Mouse (Mus musculus): ENCODE results near the gene Olfr898. TPM values are rescaled to one million over a fixed set of nuclear protein-coding genes. Genes with fewer than 3 reads are reported as not detected.

Gene Olfr898
- 0.11 TPM for polyA plus RNA-seq (2017; shearing (Covaris generic))

GRCm38 (mm10) chr9:38348111-38348510 lies at the start of gene Olfr898:
Gene Olfr898, plus strand, starts transcription at chr9:38348411.

GRCm38 (mm10) chr9:38328760-38329159 lies 19.5 kb upstream of the Olfr898 start, which contains the start of gene Olfr25:
Gene Olfr25, plus strand, starts transcription at chr9:38329060.

GRCm38 (mm10) chr9:38366596-38366995 lies 18.4 kb downstream of the Olfr898 start, which contains the start of gene Olfr250:
Gene Olfr250, plus strand, starts transcription at chr9:38366896.

GRCm38 (mm10) chr9:38376786-38377185 lies 28.6 kb downstream of the Olfr898 start, which contains the start of gene Olfr251:
Gene Olfr251, plus strand, starts transcription at chr9:38377086.

GRCm38 (mm10) chr9:38401398-38401797 lies 53.2 kb downstream of the Olfr898 start, which contains the start of gene Olfr147:
Gene Olfr147, plus strand, starts transcription at chr9:38401698.

Other genes starting within 250 kb of the Olfr898 start
- gene Olfr888, start 240.3 kb upstream of the Olfr898 start, polyA plus RNA-seq (2017; shearing (Covaris generic)) = not detected
- gene Olfr889, start 233.2 kb upstream of the Olfr898 start, polyA plus RNA-seq (2017; shearing (Covaris generic)) = 0.20 TPM
- gene Olfr890, start 205.9 kb upstream of the Olfr898 start, polyA plus RNA-seq (2017; shearing (Covaris generic)) = not detected
- gene Olfr891, start 167.6 kb upstream of the Olfr898 start, polyA plus RNA-seq (2017; shearing (Covaris generic)) = not detected
- not detected for gene Olfr893, start 140.0 kb upstream of the Olfr898 start, polyA plus RNA-seq (2017; shearing (Covaris generic))
- gene Olfr894, start 130.4 kb upstream of the Olfr898 start, polyA plus RNA-seq (2017; shearing (Covaris generic)) = not detected
- not detected for gene Olfr143, start 95.6 kb upstream of the Olfr898 start, polyA plus RNA-seq (2017; shearing (Covaris generic))
- gene Olfr895, start 80.6 kb upstream of the Olfr898 start, polyA plus RNA-seq (2017; shearing (Covaris generic)) = not detected
- gene Olfr896-ps1, start 57.3 kb upstream of the Olfr898 start, polyA plus RNA-seq (2017; shearing (Covaris generic)) = not detected
- gene Olfr25, start 19.4 kb upstream of the Olfr898 start, polyA plus RNA-seq (2017; shearing (Covaris generic)) = not detected
- gene Olfr250, start 18.5 kb downstream of the Olfr898 start, polyA plus RNA-seq (2017; shearing (Covaris generic)) = 0.07 TPM
- gene Olfr251, start 28.7 kb downstream of the Olfr898 start, polyA plus RNA-seq (2017; shearing (Covaris generic)) = not detected
- not detected for gene Olfr147, start 53.3 kb downstream of the Olfr898 start, polyA plus RNA-seq (2017; shearing (Covaris generic))
- 0.10 TPM for gene Olfr901, start 81.0 kb downstream of the Olfr898 start, polyA plus RNA-seq (2017; shearing (Covaris generic))
- gene Olfr902, start 99.2 kb downstream of the Olfr898 start, polyA plus RNA-seq (2017; shearing (Covaris generic)) = not detected
- not detected for gene Olfr904, start 114.7 kb downstream of the Olfr898 start, polyA plus RNA-seq (2017; shearing (Covaris generic))
- gene Olfr905, start 122.7 kb downstream of the Olfr898 start, polyA plus RNA-seq (2017; shearing (Covaris generic)) = not detected
- not detected for gene Olfr906, start 138.7 kb downstream of the Olfr898 start, polyA plus RNA-seq (2017; shearing (Covaris generic))
- gene Olfr907, start 147.4 kb downstream of the Olfr898 start, polyA plus RNA-seq (2017; shearing (Covaris generic)) = not detected
- not detected for gene Olfr911-ps1, start 173.2 kb downstream of the Olfr898 start, polyA plus RNA-seq (2017; shearing (Covaris generic))
- not detected for gene Olfr910, start 189.4 kb downstream of the Olfr898 start, polyA plus RNA-seq (2017; shearing (Covaris generic))
- gene Olfr912, start 231.8 kb downstream of the Olfr898 start, polyA plus RNA-seq (2017; shearing (Covaris generic)) = 0.05 TPM
- not detected for gene Olfr913, start 244.3 kb downstream of the Olfr898 start, polyA plus RNA-seq (2017; shearing (Covaris generic))

Measured in activated CD4-positive, CD25-positive, alpha-beta regulatory T cell, adult 9 weeks (primary cell).